Mouse (Mus musculus): ENCODE data around the gene Borcs6. TPM values are rescaled to one million over a fixed set of nuclear protein-coding genes. Genes with fewer than 3 reads are reported as not detected.

Borcs6 gene
- polyA plus RNA-seq, 1 experiment from 2014 or later: 5.4 TPM

GRCm38 (mm10) chr11:69046395-69046774 lies 13.1 kb upstream of the Borcs6 start:
- peak overlapping the region; percentile 93 for H3K27ac ChIP-seq (ENCODE audit: low read depth)
- H3K4me2 ChIP-seq (ENCODE audit: low read depth, low read length): peak overlapping the region; percentile 93
- TF ChIP-seq CTCF (IDR thresholded peaks at IDR 0.05; ENCODE audit: low read depth) (no peak), EP300 (IDR thresholded peaks at IDR 0.05; ENCODE audit: low read depth) (no peak)
- peaks cover 19% of the 10 kb centered on the region for H3K4me1 ChIP-seq (ENCODE audit: insufficient read depth)
- peak overlapping the region; percentile 93 for H3K9ac ChIP-seq (replicated peaks)
- H3K27me3 ChIP-seq (ENCODE audit: insufficient read depth, low read length): no peaks in the 10 kb centered on the region
- ATAC-seq (no peak), DNase-seq (no peak)
- H3K9me3 ChIP-seq (ENCODE audit: low read length): no peaks in the 10 kb centered on the region
- 8% methylated on average over 9 of the region's 9 CpGs for WGBS (ENCODE audit: insufficient replicate concordance)
- peaks cover 35% of the 10 kb centered on the region for H3K36me3 ChIP-seq (replicated peaks; ENCODE audit: insufficient read depth, low read length)
- H3K4me3 ChIP-seq (ENCODE audit: low read depth, low read length): peak overlapping the region; percentile 92

- no peak for DNase-seq
- Histone ChIP-seq H3K9me3 (ENCODE audit: low read length) (no peaks in the 10 kb centered on the region), H3K9ac (replicated peaks) (peak overlapping the region; percentile 42), H3K27ac (ENCODE audit: low read depth) (no peak overlapping the region), H3K4me3 (ENCODE audit: low read depth, low read length) (peak overlapping the region; percentile 92), H3K27me3 (ENCODE audit: insufficient read depth, low read length) (no peaks in the 10 kb centered on the region), H3K4me2 (ENCODE audit: low read depth, low read length) (peak overlapping the region; percentile 93), H3K36me3 (replicated peaks; ENCODE audit: insufficient read depth, low read length) (peaks cover 39% of the 10 kb centered on the region), H3K4me1 (ENCODE audit: insufficient read depth) (peaks cover 22% of the 10 kb centered on the region)
- ATAC-seq: no peak
- WGBS (ENCODE audit: insufficient replicate concordance): 88% methylated on average over 12 of the region's 12 CpGs
- TF ChIP-seq CTCF (IDR thresholded peaks at IDR 0.05; ENCODE audit: low read depth): no peak
- no peak for TF ChIP-seq EP300 (IDR thresholded peaks at IDR 0.05; ENCODE audit: low read depth)
These were observed 11.9 kb upstream of the Borcs6 start for GRCm38 (mm10) chr11:69047592-69047991.

GRCm38 (mm10) chr11:69048151-69048550 lies 11.4 kb upstream of the Borcs6 start:
- H3K9ac ChIP-seq (replicated peaks): no peak overlapping the region
- DNase-seq (no peak), ATAC-seq (no peak)
- no peak overlapping the region for H3K4me3 ChIP-seq (ENCODE audit: low read depth, low read length)
- no peak overlapping the region for H3K27ac ChIP-seq (ENCODE audit: low read depth)
- H3K4me2 ChIP-seq (ENCODE audit: low read depth, low read length): no peak overlapping the region
- H3K9me3 ChIP-seq (ENCODE audit: low read length): no peaks in the 10 kb centered on the region
- H3K4me1 ChIP-seq (ENCODE audit: insufficient read depth): peaks cover 22% of the 10 kb centered on the region
- TF ChIP-seq EP300 (IDR thresholded peaks at IDR 0.05; ENCODE audit: low read depth) (no peak), CTCF (IDR thresholded peaks at IDR 0.05; ENCODE audit: low read depth) (no peak)
- 90% methylated on average over 14 of the region's 14 CpGs for WGBS (ENCODE audit: insufficient replicate concordance)
- peaks cover 39% of the 10 kb centered on the region for H3K36me3 ChIP-seq (replicated peaks; ENCODE audit: insufficient read depth, low read length)
- H3K27me3 ChIP-seq (ENCODE audit: insufficient read depth, low read length): no peaks in the 10 kb centered on the region

GRCm38 (mm10) chr11:69050748-69051147 lies 8.8 kb upstream of the Borcs6 start:
- TF ChIP-seq EP300 (IDR thresholded peaks at IDR 0.05; ENCODE audit: low read depth) (no peak), CTCF (IDR thresholded peaks at IDR 0.05; ENCODE audit: low read depth) (no peak)

GRCm38 (mm10) chr11:69051771-69052170 lies 7.7 kb upstream of the Borcs6 start:
- DNase-seq (no peak), ATAC-seq (no peak)
- H3K27ac ChIP-seq (ENCODE audit: low read depth): no peak overlapping the region
- WGBS (ENCODE audit: insufficient replicate concordance): 85% methylated on average over 4 of the region's 4 CpGs
- H3K4me2 ChIP-seq (ENCODE audit: low read depth, low read length): no peak overlapping the region
- H3K27me3 ChIP-seq (ENCODE audit: insufficient read depth, low read length): no peaks in the 10 kb centered on the region
- H3K4me3 ChIP-seq (ENCODE audit: low read depth, low read length): no peak overlapping the region
- TF ChIP-seq EP300 (IDR thresholded peaks at IDR 0.05; ENCODE audit: low read depth) (no peak), CTCF (IDR thresholded peaks at IDR 0.05; ENCODE audit: low read depth) (no peak)
- H3K9me3 ChIP-seq (ENCODE audit: low read length): no peaks in the 10 kb centered on the region
- no peak overlapping the region for H3K9ac ChIP-seq (replicated peaks)
- H3K4me1 ChIP-seq (ENCODE audit: insufficient read depth): peaks cover 10% of the 10 kb centered on the region
- H3K36me3 ChIP-seq (replicated peaks; ENCODE audit: insufficient read depth, low read length): peaks cover 39% of the 10 kb centered on the region

More at GRCm38 (mm10) chr11:69050748-69051147, 8.8 kb upstream of the Borcs6 start:
- Histone ChIP-seq H3K36me3 (replicated peaks; ENCODE audit: insufficient read depth, low read length) (peaks cover 39% of the 10 kb centered on the region), H3K27me3 (ENCODE audit: insufficient read depth, low read length) (no peaks in the 10 kb centered on the region), H3K4me1 (ENCODE audit: insufficient read depth) (peaks cover 19% of the 10 kb centered on the region), H3K27ac (ENCODE audit: low read depth) (no peak overlapping the region), H3K9me3 (ENCODE audit: low read length) (no peaks in the 10 kb centered on the region), H3K4me2 (ENCODE audit: low read depth, low read length) (no peak overlapping the region), H3K4me3 (ENCODE audit: low read depth, low read length) (no peak overlapping the region), H3K9ac (replicated peaks) (no peak overlapping the region)
- WGBS (ENCODE audit: insufficient replicate concordance): 90% methylated on average over 8 of the region's 8 CpGs
- no peak for ATAC-seq
- no peak for DNase-seq

- 90% methylated on average over 2 of the region's 2 CpGs for WGBS (ENCODE audit: insufficient replicate concordance)
- H3K36me3 ChIP-seq (replicated peaks; ENCODE audit: insufficient read depth, low read length): peaks cover 33% of the 10 kb centered on the region
These were observed 6.6 kb upstream of the Borcs6 start for GRCm38 (mm10) chr11:69052824-69053421.

More at GRCm38 (mm10) chr11:69052824-69053421, 6.6 kb upstream of the Borcs6 start:
- Histone ChIP-seq H3K4me1 (ENCODE audit: insufficient read depth) (peaks cover 5% of the 10 kb centered on the region; the same call in 1 of the 2 replicates), H3K4me3 (ENCODE audit: low read depth, low read length) (no peak overlapping the region), H3K27me3 (ENCODE audit: insufficient read depth, low read length) (no peaks in the 10 kb centered on the region), H3K27ac (ENCODE audit: low read depth) (no peak overlapping the region), H3K9ac (replicated peaks) (no peak overlapping the region), H3K4me2 (ENCODE audit: low read depth, low read length) (no peak overlapping the region), H3K9me3 (ENCODE audit: low read length) (no peaks in the 10 kb centered on the region)
- no peak for DNase-seq
- no peak for ATAC-seq
- TF ChIP-seq CTCF (IDR thresholded peaks at IDR 0.05; ENCODE audit: low read depth): no peak
- TF ChIP-seq EP300 (IDR thresholded peaks at IDR 0.05; ENCODE audit: low read depth): no peak

Measured in liver, postnatal 0 days (tissue).